7 mouse cellular contexts compared by ENCODE assay signal in genomic region chr14:76874542-76875265, GRCm38 (mm10).
DNase-seq lines count a peak whose midpoint lies in the region; ATAC-seq and TF ChIP-seq lines count a peak whose summit lies in the region.

No protein-coding gene starts in this region.

- 45% methylated on average over 8 of the region's 8 CpGs for WGBS in hindbrain, embryonic 11.5 days
- 60% methylated on average over 8 of the region's 8 CpGs for WGBS in liver, embryonic 14.5 days (ENCODE audit: insufficient replicate concordance)

- no peak overlapping the region for H3K4me2 ChIP-seq in hindbrain, embryonic 11.5 days (replicated peaks; ENCODE audit: low read depth, low read length)
- no peak overlapping the region for H3K4me2 ChIP-seq in liver, embryonic 14.5 days (ENCODE audit: low read depth)

- no peaks in the 10 kb centered on the region for H3K36me3 ChIP-seq in hindbrain, embryonic 11.5 days (ENCODE audit: control insufficient read depth, insufficient read depth, low read length)
- no peaks in the 10 kb centered on the region for H3K36me3 ChIP-seq in liver, embryonic 14.5 days (replicated peaks; ENCODE audit: control insufficient read depth, insufficient read depth, low read depth)
- H3K36me3 ChIP-seq in splenic B cell, adult 2 months (ENCODE audit: control insufficient read depth, insufficient read depth, low read length, poor library complexity, severe bottlenecking), result no peaks in the 10 kb centered on the region

- peak overlapping the region; percentile 11; the same call in 1 of the 2 replicates for H3K27ac ChIP-seq in hindbrain, embryonic 11.5 days (ENCODE audit: low read depth, low read length)
- H3K27ac ChIP-seq in liver, embryonic 14.5 days, result no peak overlapping the region

- peak; percentile 72; the same call in 1 of the 2 replicates for ATAC-seq in hindbrain, embryonic 11.5 days (ENCODE audit: low FRiP score)
- ATAC-seq in liver, embryonic 14.5 days (ENCODE audit: insufficient read depth), result peak; percentile 78

- H3K4me3 ChIP-seq in hindbrain, embryonic 11.5 days (ENCODE audit: low read depth, low read length), result no peak overlapping the region
- H3K4me3 ChIP-seq in liver, embryonic 14.5 days (ENCODE audit: insufficient read depth in 1 of 2, low read depth in 2 of 2, low read length in 2 of 2), result no peak overlapping the region

- no peak overlapping the region for H3K9ac ChIP-seq in hindbrain, embryonic 11.5 days (ENCODE audit: low read depth, low read length)
- no peak overlapping the region for H3K9ac ChIP-seq in liver, embryonic 14.5 days (replicated peaks)

- no peaks in the 10 kb centered on the region for H3K27me3 ChIP-seq in hindbrain, embryonic 11.5 days (ENCODE audit: control insufficient read depth, insufficient read depth, low read length)
- H3K27me3 ChIP-seq in liver, embryonic 14.5 days (ENCODE audit: control insufficient read depth, insufficient read depth, low read length), result no peaks in the 10 kb centered on the region
- H3K27me3 ChIP-seq in splenic B cell, adult 2 months (ENCODE audit: control insufficient read depth, insufficient read depth, low read length, poor library complexity, severe bottlenecking), result peaks cover 2% of the 10 kb centered on the region; the same call in 1 of the 2 replicates

- H3K4me1 ChIP-seq in hindbrain, embryonic 11.5 days (replicated peaks; ENCODE audit: control insufficient read depth, insufficient read depth, low read length), result no peaks in the 10 kb centered on the region; the same call in 1 of the 2 replicates
- peaks cover 0 to 11% of the 10 kb centered on the region in 2 experiments; a peak in 2 of 4 replicates for H3K4me1 ChIP-seq in liver, embryonic 14.5 days (replicated peaks; ENCODE audit: control insufficient read depth in 2 of 2, insufficient read depth in 2 of 2, low read length in 1 of 2)

- no peak for TF ChIP-seq CTCF in liver, embryonic 14.5 days (IDR thresholded peaks at IDR 0.05; ENCODE audit: low read depth)

- DNase-seq in ES-CJ7 (ENCODE audit: low read depth, low spot score) (peak; percentile 34), R1 (ENCODE audit: low read depth, low spot score) (peak; percentile 77)
- DNase-seq in hindbrain, embryonic 11.5 days (ENCODE audit: low spot score), result peak; percentile 70
- DNase-seq in liver, embryonic 14.5 days (ENCODE audit: low read depth in 3 of 3, low spot score in 3 of 3), result peak; percentile 28 to 46 (median 39)
- peak; percentile 15 for DNase-seq in splenic B cell, adult 2 months (ENCODE audit: low read depth, low spot score)
- no peak for DNase-seq in thymus, postnatal 14 days
- no peak for DNase-seq in urinary bladder, adult 2 months (ENCODE audit: low spot score)

- TF ChIP-seq EP300 in liver, embryonic 14.5 days (IDR thresholded peaks at IDR 0.05; ENCODE audit: low read depth), result no peak

- H3K9me3 ChIP-seq in hindbrain, embryonic 11.5 days (ENCODE audit: control insufficient read depth, low read length), result no peaks in the 10 kb centered on the region
- H3K9me3 ChIP-seq in liver, embryonic 14.5 days (ENCODE audit: control insufficient read depth, low read length), result no peaks in the 10 kb centered on the region

Comparison
In these comparisons a context has a peak if more than half of its experiments do, and no peak if none do; other contexts are left out.
1. DNase-seq: peak in ES-CJ7 (single experiment), R1 (single experiment), hindbrain, embryonic 11.5 days (single experiment), liver, embryonic 14.5 days (3 of 3) and splenic B cell, adult 2 months (single experiment); none in thymus, postnatal 14 days (single experiment) and urinary bladder, adult 2 months (single experiment).